Mouse (Mus musculus) megakaryocyte, embryonic 14.5 days (primary cell): Measurements from ENCODE around the gene Tango2.

Experiments used
- FLI1 ChIP-seq: IDR thresholded peaks from 2 replicates; pipeline ENCODE4 v1.6.1; 2012; ENCODE audit warnings: low read length, inconsistent platforms, mixed read lengths
- GATA1 ChIP-seq: IDR thresholded peaks from 3 replicates; pipeline ENCODE4 v1.6.1; 2012; ENCODE audit warnings: mixed read lengths, low read length, inconsistent platforms, borderline replicate concordance

DNA sequence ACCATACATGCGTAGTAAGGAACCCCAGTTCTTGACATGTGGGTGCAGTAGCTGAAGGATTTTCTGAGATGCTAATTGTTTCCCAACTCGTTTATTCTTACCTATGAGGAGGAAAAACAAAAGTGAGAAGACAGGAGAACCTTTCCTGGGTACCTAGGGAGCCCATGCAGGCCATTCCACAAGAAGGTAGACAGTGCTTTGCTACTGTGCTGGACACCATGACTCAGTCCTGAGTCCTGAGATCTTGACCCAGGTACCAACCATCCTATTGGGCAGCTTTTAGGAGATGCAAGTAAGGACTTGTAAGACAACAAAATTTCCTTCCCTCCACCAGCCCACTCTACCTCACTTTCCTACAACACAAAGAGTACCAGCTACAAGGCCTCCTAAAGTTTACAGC, 89.7 kb downstream of the Tango2 start, which contains the start of gene Gm49776:
- TF ChIP-seq GATA1 (no peak), FLI1 (no peak)
